Mouse (Mus musculus): ENCODE data around the gene Rbms2.
A peak's percentile ranks its signal among the peaks of the same experiment; 100 is the strongest.
"Not testable (repeated sequence)": the region's sequence is repeated elsewhere in the genome, so short reads cannot be mapped to it uniquely, and the experiment has no call there.

Gene Rbms2

DNA sequence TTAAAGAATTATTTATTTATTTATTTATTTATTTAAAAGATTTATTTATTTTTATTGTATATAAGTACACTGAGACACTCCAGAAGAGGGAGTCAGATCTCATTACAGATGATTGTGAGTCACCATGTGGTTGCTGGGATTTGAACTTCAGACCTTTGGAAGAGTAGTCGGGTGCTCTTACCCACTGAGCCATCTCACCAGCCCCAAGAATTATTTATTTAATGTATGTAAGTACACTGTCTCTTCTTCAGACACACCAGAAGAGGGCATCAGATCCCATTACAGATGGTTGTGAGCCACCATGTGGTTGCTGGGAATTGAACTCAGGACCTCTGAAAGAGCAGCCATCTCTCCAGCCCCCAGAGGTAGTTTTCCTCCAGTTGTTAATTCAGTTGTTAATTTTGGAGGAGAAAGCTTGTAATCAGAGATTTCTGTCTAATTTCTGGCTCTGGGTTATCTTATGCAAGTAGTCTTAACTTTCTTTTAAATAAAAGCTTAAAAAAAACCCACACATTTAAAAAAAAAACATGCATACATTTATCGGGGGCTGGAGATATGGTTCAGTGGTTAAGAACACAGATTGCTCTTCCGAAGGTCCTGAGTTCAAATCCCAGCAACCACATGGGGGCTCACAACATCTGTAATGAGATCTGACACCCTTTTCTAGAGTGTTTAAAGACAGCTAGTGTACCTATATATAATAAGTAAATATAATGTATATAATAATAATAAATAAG lies 12.1 kb upstream of the Rbms2 start:
- DNase-seq = not testable (repeated sequence)

DNA sequence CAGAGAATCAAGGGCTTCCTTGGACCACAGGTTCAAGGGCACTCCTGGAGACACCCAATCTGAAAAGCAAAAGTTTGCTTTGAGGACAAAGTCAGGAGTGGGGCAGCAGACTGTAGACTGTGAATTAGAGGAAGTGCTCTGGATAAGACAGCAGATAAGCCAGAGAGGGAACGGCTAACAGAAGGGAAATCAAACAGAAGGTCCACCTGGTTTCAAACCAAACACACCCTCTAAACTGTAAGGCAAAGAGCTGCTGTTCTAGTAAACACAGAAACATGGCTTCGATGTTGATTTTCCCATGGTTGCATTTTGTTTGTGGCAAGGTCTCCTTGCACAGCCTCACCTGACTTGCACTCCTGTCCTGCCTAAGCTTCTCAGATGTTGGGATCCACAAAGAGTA lies 11.4 kb upstream of the Rbms2 start:
- no peak for DNase-seq

DNA sequence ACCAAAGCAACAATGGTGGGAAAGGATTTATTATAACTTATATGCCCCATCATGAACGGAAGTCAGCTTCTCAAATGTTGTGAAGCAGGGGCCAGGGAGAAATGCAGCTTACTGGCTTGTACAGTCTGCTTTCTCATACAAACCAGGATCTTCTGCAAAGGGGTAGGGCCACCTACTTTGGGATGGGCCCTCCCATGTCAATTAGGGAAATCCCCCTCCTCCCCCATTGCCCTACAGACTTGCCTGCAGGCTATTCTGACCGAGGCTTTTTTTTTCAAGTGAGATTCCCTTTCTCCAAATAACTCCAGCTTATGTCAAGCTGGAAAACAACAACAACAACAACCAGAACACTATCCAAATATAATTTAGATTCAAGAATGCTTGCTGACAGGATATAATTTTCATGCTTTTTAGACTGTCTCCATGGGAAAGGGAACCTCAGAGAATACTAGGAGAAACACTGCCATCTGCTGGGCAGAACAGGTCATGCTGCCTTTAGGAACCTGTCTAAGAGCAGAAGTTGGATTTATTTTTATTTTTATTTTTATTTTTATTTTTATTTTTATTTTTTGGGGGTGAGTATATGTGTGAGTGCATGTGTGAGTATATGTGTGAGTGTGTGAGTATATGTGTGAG lies 8.3 kb upstream of the Rbms2 start:
- DNase-seq = peak; percentile 64 to 66

DNA sequence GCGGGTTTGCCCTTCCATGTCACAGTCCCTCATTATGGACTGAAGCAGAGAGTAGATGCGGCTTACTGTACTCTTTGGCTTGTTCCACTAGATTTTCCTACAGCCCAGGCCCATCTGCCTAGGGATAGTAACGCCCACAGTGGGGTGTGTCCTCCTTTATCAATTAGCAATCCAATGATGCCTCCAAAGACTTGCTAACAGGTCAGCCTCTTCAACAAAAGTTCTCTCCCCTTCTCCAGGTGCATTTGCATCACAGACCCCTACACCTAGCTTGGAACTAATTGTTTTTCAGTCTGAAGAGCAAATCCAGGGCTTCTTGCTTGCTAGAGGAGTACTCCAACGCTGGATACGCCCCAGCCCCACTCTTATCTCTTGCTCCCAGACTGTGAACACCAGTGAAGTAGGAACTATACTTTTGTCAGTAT lies 7.1 kb upstream of the Rbms2 start:
- no peak for DNase-seq

DNA sequence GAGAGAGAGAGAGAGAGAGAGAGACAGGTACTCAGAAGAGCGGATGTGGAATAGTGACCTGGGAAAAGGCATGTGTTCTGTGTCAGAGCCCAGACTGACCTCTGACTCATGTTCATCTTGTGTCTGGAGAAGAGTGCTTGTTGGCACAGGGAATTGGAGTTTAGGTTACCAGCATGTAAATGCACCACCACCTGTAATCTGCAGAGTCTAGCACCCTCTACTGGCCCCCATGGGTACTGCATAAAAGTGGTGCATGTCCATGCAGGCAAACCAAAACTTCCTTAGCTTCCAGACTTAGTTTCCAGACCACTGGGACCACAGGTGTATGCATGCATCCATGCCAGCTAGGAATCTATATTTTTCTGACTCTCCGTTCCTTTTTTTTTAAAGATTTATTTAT lies 5.9 kb upstream of the Rbms2 start:
- DNase-seq = peak; percentile 64 to 76

DNA sequence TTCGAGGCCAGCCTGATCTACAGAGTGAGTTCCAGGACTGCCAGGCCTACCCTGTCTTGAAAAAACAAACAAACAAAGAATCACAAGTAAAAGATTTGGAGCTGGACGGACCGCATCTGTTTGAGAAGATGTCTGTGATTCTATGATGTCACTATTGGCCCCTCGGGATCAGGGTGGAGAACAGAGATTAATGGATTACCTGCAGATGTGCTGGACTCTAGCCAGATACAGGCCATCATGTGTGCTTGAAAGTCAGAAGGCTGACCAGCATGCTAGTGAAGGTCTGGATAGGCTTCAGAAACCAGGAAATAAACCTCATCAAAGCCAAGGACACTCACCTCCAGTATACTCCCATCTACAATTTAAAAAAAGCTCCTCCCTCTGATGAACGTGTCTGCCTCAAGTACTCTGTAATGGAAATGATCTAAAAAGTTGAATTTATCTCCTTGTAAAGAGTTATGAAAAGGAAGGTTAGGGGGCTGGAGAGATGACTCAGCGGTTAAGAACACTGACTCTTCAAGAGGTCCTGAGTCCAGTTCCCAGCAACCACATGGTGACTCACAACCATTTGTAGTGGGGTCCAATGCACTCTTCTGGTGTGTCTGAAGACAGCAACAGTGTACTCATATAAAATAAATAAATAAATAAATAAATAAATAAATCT lies 5.3 kb upstream of the Rbms2 start:
- no peak for DNase-seq

DNA sequence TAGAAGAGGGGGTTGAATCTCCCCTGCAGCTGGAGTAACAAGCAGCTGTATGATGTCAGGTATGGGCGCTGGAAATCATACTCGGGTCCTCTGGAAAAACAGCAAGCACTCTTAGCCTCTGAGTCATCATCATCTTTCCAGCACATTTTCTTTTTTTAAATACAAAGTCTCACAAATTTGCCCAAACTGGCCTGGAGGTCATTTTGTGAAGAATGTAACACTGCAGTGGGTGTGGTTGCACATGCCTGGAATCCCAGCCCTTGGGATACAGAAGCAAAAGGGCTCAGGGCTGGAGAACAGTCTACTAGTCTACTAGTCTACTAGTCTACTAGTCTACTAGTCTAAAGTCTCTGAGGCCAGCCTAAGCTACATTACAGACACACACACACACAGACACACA lies 4.2 kb upstream of the Rbms2 start:
- DNase-seq = no peak

DNA sequence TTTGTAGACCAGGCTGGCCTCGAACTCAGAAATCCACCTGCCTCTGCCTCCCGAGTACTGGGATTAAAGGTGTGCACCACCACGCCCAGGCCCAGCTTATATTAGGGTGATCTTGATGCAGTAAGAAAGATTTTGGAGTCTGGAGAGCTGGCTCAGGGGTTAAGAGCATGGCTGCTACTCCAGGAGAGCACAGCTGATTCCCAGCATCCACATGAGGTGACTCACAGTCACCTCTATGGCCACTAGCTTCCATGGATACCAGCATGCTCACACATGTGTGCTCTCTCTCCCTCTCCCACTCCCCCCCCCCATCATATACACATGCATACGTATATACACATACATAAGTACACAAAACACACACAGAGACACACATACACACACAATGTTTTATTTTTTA lies 2.8 kb downstream of the Rbms2 start:
- DNase-seq = no peak

DNA sequence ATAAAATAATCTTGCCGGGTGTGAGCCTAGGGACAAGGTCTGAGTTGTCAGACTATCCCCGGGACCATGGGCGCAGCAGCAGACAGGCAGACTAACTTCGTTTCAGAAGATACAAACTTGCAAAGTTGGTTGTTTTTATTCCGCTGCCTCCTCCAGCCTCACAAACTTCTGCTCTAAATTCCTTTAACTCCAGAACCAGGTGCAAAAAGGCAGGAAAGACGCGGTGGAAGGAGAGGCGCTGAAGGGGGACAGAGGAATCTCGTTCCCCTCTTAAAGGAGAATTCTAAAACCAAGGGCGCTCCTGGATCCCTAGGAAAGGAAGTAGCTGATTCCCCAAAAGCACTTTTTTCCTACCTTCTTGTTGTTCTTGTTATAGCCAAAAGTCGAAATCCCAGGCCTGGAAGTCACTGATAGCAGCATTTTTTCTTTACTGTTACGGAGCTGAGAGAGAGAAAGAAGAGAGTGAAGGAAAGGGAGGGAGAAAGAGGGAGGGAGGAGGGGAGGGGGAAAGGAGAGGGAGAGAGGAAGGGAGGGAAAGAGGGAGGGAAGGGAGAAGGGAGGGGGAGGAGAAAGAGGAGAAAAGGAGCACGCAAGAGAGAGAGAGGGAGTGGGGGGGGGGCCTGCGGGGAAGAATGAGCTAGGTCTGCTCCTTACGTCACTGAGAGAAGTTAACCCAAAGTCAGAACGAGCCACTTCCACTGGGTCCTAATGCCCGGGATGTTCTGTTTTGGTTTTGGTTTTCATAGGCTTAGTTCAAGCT lies 3.9 kb downstream of the Rbms2 start:
- DNase-seq = peak; percentile 55 to 62

DNA sequence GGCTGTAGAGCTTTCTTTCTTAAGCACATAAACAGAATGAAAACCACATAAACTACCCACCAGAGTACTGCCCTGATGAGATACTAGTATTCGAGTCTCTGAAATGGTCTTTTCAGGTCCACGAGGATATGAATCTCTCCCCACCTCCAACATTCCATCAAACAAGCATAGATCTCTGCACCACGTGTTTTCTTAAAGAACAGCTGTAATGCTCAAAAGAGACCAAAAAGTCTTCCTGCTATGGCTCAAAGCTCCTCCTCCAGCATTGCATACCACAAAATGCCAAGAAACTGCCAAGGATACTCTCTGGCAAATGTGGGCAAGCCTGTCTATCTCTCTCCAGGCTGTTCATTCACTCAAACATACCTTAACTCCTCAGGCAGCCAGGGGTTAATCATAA lies 4.8 kb downstream of the Rbms2 start:
- no peak for DNase-seq

DNA sequence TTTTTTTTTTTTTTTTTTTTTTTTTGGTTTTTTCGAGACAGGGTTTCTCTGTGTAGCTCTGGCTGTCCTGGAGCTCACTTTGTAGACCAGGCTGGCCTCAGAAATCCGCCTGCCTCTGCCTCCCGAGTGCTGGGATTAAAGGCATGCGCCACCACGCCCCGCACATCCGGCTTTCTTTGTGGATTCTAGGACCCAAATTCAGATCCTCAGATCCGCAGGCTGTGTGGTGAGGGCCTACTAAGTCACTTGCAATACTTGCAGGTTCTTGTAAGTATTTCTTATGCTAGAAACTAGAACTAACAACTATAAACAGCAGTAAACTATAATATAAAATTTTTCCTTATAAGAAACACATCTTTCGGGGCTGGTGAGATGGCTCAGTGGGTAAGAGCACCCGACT lies 8.7 kb downstream of the Rbms2 start:
- DNase-seq = not testable (repeated sequence)

DNA sequence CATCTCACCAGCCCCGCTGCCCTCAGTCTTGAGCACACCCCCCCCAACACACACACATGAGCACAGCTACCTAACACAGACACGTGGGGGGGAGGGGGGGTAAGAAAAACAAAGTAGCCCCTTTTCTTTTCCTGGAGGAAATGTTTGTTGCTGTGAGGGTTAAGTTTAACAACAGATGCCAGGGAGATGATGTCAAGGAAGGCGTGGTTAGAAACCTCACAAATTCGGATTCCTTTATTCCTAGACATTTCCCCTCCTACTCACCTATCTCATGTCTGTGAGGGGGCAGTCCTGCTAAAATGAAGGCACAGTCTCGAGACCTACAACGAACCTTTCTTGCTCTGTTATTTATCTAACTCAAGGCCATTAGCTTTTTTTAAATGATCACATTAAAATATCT lies 13.0 kb downstream of the Rbms2 start:
- no peak for DNase-seq

DNA sequence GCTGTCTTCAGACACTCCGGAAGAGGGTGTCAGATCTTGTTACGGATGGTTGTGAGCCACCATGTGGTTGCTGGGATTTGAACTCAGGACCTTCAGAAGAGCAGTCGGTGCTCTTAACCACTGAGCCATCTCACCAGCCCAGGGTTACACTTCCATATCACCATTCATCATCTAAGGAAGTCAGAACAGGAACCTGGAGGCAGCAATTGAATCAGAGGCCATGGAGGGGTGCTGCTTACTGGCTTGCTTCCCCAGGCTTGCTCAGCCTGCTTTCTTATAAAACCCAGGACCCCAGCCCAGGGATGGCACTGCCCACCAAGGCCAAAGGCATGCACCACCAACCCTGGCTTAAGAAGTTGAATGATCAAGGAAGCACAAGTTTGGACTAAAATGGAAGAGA lies 14.4 kb downstream of the Rbms2 start:
- DNase-seq = not testable (repeated sequence)

DNA sequence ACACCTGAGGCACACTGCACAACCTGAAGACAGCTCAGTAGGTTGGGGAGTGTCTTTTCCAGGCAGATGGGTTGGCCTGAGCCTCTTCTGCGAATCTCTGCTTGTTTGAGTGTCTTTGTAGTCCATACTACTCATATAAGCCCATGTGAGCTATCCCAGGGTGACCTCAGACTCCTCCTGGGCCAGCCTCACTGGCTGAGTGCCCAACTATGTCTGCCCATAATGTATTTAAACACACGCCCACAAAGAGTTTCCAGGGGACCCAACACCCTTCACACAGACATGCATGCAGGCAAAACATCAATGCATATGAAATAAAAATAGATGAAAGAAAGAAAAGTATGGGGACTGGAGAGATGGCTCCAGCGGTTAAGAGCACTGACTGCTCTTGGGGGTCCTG lies 26.1 kb downstream of the Rbms2 start:
- DNase-seq = no peak

DNA sequence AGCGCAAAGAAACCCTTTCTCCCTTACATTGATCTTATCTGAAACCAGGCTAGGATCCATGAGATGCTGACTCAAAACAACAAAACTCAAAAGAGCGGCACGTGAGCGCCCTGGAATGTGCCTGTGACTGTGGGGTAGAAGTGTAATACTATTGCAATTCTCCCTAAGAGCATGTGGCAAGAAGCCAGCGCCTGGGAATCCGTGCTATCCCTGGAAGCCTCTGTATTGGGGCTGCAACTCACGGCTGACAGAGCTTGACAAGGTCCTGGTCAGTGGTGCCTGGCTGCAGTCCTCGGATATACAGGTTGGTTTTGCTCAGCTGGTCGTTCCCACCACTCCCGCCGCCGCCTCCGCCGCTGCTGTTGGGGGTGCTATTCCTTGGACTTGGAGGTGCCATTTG lies 29.2 kb downstream of the Rbms2 start:
- no peak for DNase-seq

DNA sequence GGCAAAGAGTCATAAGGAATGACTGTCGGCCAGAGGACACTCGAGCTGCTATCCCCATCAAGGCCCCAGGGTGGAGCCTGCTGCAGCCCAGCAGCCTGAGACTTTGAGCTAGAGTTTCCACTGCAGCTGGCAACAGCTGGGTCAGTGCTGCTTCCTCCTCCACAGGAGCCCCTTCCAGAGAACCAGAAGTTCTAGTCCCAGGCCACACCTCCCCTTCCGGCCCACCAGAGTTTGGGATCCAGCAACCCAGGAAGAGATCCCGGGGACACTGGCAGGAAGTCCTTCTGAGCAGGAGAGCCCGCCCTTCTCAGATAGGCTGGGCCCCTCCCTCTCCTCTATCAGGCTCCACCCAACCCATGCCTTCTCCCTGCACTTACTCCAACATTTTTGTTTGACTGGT lies 30.5 kb downstream of the Rbms2 start:
- peak; percentile 8 to 37 for DNase-seq

DNA sequence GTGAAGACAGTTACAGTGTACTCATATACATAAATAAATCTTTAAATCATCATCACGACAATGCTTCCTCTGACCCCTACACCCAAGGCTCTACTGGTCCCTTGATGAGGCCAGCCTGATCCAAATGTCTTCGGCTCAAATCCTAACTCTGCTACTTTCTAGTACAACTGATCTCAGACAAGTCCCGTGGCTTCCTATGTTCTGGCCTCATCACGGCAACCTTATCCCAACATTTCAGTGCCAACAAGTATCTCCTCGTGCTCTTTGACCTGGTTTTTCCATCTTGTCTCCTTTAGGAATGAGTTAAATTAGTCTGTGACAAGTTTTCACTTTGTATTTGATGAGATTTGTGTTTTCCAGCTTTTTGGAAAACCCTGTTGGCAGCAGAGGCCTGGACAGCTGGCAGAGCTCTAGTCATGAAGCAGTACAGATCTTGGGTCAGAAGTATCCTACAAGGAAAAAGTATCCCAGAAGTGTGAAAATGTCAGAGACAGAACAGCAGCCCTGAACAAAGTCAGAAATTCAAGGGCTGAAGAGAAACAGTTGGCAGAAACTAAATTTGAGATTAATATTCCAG lies 31.2 kb downstream of the Rbms2 start:
- DNase-seq = no peak

DNA sequence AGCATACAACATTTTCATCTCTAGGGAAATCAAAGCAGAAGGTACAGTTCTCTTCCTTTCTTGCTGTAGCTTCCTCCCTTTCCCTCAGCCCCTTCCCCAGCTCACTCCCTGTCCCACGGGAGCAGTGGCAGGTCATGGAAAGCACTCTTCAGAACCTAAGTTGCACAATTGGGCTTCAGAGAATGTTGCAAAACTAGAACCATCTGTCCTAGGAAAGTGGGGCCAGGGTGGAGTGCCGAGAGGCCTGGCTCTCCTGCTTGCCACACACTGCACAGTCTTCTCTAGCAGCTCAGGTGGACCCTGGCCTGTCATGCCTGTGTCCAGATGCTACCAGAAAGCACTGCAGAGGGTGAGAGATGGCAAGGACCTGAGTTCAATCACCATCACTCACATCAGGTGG lies 35.1 kb downstream of the Rbms2 start:
- no peak for DNase-seq

DNA sequence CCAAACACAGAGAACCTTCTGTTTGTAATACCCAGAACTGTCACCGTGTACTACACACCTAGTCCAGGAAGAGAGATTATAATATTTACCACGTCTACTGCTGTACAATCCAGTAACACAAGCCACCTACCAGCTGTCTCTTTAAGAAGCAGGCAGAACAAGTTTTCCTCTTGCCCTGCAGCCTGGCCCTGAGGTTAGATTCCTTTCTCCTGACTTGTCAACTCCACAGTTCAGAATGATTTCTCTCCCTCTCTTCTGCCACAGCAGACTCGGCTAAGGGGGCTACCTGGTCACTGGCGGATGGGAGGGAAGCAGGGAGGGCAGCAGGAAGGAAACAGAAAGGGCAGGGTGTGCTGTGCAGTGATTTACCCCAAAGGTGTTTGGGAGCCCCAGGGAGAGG lies 36.4 kb downstream of the Rbms2 start:
- DNase-seq = no peak

DNA sequence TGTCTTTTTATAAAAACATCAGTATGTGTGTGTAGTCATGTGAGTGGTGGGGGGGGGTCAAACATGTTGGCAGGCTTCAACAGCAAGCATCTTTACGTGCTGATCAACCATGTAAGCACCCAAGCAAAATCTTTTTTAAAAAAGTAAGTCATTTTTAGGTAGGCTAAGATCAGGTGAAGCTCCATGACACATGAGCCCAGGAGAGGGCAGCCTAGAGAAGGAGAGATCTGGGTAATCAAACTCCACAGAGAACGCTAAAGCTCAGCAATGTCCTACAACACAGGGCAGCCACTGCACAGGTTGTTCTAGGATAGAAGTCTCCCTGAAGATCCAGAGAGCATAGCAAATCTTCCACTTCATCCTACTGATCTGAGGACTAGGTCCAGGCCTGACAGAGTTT lies 37.9 kb downstream of the Rbms2 start:
- DNase-seq = no peak

DNA sequence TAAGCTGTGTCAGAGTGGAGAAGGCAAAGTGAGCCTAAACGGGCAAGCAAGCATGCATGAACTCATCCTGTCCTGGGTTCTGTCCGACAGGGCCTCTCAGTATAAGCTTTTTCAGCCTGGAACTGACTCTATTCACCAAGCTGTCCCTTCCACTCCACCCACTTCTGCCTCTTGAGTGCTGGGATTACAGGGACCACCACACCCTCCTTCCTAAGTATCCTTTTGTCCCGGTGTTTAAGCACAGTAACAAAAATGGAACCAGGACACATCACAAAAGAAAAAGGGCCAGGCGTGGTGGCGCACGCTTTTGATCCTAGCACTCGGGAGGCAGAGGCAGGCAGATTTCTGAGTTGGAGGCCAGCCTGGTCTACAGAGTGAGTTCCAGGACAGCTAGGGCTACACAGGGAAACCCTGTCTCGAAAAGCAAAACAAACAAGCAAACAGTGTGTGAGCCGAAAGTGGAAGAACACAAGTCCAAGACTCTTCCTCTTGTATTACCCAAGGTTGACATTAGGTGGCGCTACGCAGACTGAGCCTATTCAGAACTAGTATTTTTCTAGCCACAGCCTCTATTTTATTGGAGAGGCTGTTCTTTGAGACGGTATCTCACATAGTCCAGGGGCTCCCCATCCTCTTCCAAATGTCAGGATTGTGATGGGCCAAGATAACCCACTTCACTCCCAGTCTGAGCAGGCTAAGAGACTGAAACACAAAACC lies 39.7 kb downstream of the Rbms2 start:
- DNase-seq = peak in 1 of 2 experiments; percentile 24

DNA sequence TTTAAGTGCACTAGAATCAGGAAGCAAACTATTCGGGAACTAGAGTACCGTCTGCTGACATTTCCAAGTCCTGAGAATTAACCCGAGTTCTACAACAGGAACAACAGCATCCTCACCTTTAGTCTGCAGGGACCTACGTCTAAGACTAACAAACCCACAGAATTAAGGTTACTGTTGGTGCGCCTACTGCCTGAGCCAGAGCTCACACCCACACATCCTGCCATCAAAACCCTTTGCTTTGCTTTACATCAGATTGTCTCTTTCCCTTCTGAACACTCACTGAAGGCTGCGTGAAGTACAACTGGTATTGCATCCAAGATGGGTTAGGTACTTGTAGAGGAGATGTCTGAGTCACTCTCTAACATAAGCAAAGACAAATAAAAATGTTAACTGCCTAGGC lies 44.7 kb downstream of the Rbms2 start:
- DNase-seq = peak in 1 of 2 experiments; percentile 30

Data from thymus, postnatal 36 days (tissue).